Mouse (Mus musculus): ENCODE data around the gene Slc1a7. TPM values are rescaled to one million over a fixed set of nuclear protein-coding genes. Genes with fewer than 3 reads are reported as not detected.

Slc1a7 gene
- polyA plus RNA-seq, 1 experiment from 2014 or later, result not detected

DNA sequence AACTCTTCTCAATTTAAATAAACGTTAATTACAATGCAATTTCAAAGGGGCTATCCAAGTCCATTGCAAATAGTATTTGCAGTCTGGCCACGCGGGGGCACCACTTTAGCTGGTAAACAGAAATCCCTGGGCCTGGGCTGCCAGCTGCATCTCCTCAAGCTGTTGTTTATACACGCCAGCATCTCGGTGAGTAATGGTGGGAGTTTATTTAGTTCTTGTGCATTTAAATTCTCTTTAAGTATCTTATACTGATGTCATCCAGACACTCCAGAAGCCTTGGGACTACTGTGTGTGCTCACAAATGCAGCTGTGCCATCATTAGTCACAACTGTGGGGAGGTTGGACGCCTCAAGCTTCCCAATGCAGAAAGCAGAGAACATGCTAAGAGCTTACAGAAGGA lies 30.8 kb upstream of the Slc1a7 start:
- Histone ChIP-seq H3K27me3 (replicated peaks) (0 out of 2 replicates have a peak, but pooled peaks cover 5% of the 10 kb centered on the region), H3K4me2 (no peak overlapping the region), H3K4me1 (replicated peaks) (no peaks in the 10 kb centered on the region), H3K36me3 (no peaks in the 10 kb centered on the region), H3K9ac (no peak overlapping the region), H3K9me3 (replicated peaks) (no peaks in the 10 kb centered on the region), H3K27ac (ENCODE audit: poor library complexity, severe bottlenecking) (no peak overlapping the region), H3K4me3 (no peak overlapping the region)
- no peak for ATAC-seq (ENCODE audit: insufficient number of reproducible peaks, low FRiP score)
- 19% methylated on average over 6 of the region's 6 CpGs for WGBS

DNA sequence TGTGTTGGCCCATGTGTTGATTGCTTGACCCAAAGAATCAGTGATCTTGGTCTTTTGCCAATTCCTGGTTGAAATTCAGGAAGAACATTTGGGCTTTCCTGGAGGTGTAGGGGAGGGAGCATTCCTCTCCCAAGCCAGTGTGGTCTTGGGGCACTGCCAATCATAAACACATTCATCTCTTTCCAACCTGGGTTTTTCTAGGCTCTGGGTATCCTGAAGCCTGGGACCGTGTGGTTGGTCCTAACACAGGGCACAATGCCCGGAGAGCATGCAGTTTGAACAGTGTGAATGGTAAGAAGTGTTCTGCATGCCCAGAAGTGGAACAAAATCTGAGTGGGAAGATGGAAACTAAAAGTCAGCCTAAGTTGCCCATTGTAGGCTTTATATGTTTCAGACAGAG lies 30.0 kb upstream of the Slc1a7 start:
- Histone ChIP-seq H3K9me3 (replicated peaks) (no peaks in the 10 kb centered on the region), H3K27me3 (replicated peaks) (0 out of 2 replicates have a peak, but pooled peaks cover 5% of the 10 kb centered on the region), H3K4me2 (no peak overlapping the region), H3K27ac (ENCODE audit: poor library complexity, severe bottlenecking) (no peak overlapping the region), H3K4me3 (no peak overlapping the region), H3K4me1 (replicated peaks) (no peaks in the 10 kb centered on the region), H3K36me3 (no peaks in the 10 kb centered on the region), H3K9ac (no peak overlapping the region)
- WGBS, result 77% methylated on average over 2 of the region's 2 CpGs
- no peak for ATAC-seq (ENCODE audit: insufficient number of reproducible peaks, low FRiP score)

DNA sequence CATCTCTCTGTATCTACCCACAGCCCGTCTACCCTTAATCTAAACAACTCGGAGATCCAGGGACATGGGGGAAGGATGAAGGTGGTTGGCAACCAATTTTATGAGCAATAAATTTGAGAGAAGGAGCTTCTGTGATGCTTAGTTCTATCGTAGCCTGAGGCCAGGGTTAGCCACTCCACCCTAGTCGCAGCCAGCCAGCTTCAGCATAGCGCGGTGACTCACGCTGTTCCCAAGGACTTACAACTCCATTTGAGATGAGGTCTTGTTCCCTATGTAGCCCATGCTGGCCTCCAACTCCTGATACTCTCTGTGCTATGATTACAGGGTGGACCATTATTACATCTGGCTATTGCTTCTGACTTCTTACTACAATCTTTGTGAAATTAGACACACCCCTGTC lies 25.4 kb upstream of the Slc1a7 start:
- Histone ChIP-seq H3K9ac (no peak overlapping the region), H3K27me3 (replicated peaks) (0 out of 2 replicates have a peak, but pooled peaks cover 5% of the 10 kb centered on the region), H3K27ac (ENCODE audit: poor library complexity, severe bottlenecking) (no peak overlapping the region), H3K36me3 (no peaks in the 10 kb centered on the region), H3K4me2 (no peak overlapping the region), H3K4me3 (no peak overlapping the region), H3K4me1 (replicated peaks) (peaks cover 2% of the 10 kb centered on the region; the same call in 1 of the 2 replicates), H3K9me3 (replicated peaks) (no peaks in the 10 kb centered on the region)
- 84% methylated on average over 7 of the region's 7 CpGs for WGBS
- no peak for ATAC-seq (ENCODE audit: insufficient number of reproducible peaks, low FRiP score)

DNA sequence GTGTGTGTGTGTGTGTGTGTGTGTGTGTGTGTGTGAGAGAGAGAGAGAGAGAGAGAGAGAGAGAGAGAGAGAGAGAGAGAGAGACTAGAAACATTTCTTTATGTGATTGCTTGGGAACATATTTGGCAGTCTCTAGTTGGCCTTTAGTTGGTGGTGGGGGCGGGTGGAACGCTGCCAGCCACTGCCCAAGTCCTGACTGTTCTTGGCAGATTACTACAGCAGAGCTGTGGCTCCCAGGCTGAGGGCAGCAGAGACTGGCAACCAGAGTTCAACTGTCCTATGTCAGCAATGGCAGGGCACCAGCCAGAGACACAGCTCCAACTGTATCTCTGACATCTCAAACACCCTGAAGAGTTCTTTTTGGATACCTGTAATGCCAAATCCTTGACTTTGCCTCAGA lies 24.0 kb upstream of the Slc1a7 start:
- WGBS, result 73% methylated on average over 2 of the region's 2 CpGs

DNA sequence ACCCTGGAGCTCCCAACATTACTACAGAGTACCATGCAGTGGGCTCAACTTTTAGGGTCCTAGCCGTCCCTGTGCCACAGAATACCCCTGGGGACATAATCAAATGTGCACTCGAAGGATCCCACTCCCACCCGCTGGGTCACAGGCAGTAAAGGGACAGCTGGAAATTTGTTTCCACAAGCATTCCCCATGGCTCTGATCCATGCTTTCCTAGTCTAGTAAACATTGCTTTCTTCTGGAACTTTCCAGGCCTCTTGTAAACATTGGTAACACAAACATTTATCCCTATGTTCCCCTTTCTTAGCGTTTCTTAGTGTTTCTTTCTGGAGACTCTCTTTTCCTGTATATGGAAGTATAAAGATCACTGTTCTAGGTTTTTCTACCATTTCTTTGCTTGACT lies 18.2 kb upstream of the Slc1a7 start:
- no peak overlapping the region for H3K9ac ChIP-seq
- no peak overlapping the region for H3K4me3 ChIP-seq
- no peaks in the 10 kb centered on the region for H3K36me3 ChIP-seq
- H3K27ac ChIP-seq (ENCODE audit: poor library complexity, severe bottlenecking), result no peak overlapping the region
- H3K4me2 ChIP-seq, result no peak overlapping the region
- H3K9me3 ChIP-seq (replicated peaks), result no peaks in the 10 kb centered on the region
- H3K27me3 ChIP-seq (replicated peaks), result 0 out of 2 replicates have a peak, but pooled peaks cover 5% of the 10 kb centered on the region
- no peak for ATAC-seq (ENCODE audit: insufficient number of reproducible peaks, low FRiP score)
- WGBS, result 77% methylated on average over 4 of the region's 4 CpGs
- H3K4me1 ChIP-seq (replicated peaks), result peaks cover 2% of the 10 kb centered on the region; the same call in 1 of the 2 replicates

More for the DNA sequence above, 24.0 kb upstream of the Slc1a7 start:
- Histone ChIP-seq H3K4me2 (no peak overlapping the region), H3K9me3 (replicated peaks) (no peaks in the 10 kb centered on the region), H3K4me3 (no peak overlapping the region), H3K36me3 (no peaks in the 10 kb centered on the region), H3K27ac (ENCODE audit: poor library complexity, severe bottlenecking) (no peak overlapping the region), H3K9ac (no peak overlapping the region), H3K4me1 (replicated peaks) (peaks cover 2% of the 10 kb centered on the region; the same call in 1 of the 2 replicates), H3K27me3 (replicated peaks) (0 out of 2 replicates have a peak, but pooled peaks cover 5% of the 10 kb centered on the region)
- ATAC-seq (ENCODE audit: insufficient number of reproducible peaks, low FRiP score), result no peak

DNA sequence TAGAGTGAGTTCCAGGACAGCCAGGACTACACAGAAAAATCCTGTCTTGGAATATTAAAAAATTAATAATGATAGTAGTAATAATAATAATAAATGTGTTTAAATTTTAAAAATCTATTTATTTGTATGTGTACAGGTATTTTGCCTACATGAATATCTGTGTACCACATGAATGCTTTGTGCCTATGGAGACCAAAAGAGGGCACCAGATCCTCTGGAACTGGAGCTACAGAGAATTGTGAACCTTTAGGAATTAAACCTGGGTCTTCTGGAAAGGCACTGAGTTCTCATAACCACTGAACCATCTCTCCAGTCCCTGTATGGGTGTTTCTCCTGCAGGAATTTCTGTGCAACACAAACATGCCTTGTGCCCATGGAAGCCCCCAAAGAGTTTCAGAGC lies 15.3 kb upstream of the Slc1a7 start:
- ATAC-seq (ENCODE audit: insufficient number of reproducible peaks, low FRiP score), result no peak
- 0 out of 2 replicates have a peak, but pooled peaks cover 5% of the 10 kb centered on the region for H3K27me3 ChIP-seq (replicated peaks)

DNA sequence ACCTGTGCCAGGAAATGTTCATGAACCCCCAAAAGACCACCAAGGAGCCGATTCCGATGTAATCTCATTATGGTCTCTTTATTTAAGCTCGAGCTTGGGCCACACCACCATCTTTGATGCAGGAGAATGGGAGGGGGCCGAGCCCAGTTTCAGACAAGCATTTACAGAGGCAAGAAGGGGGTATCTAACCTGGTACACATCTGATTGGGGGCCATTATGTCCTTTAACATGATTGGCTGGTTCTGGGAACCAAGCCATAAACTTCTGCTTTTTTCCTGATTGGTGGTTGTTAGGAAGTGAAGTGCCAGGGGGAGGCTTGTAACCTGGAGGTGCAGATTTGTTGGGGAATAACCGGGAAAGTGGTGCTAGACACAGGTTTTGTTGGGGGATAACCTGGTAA lies 12.4 kb upstream of the Slc1a7 start:
- Histone ChIP-seq H3K9ac (no peak overlapping the region), H3K36me3 (no peaks in the 10 kb centered on the region), H3K9me3 (replicated peaks) (no peaks in the 10 kb centered on the region), H3K4me2 (no peak overlapping the region), H3K27me3 (replicated peaks) (0 out of 2 replicates have a peak, but pooled peaks cover 11% of the 10 kb centered on the region), H3K27ac (ENCODE audit: poor library complexity, severe bottlenecking) (no peak overlapping the region), H3K4me3 (no peak overlapping the region), H3K4me1 (replicated peaks) (no peaks in the 10 kb centered on the region)
- no peak for ATAC-seq (ENCODE audit: insufficient number of reproducible peaks, low FRiP score)
- WGBS, result 70% methylated on average over 5 of the region's 5 CpGs

More for the DNA sequence above, 15.3 kb upstream of the Slc1a7 start:
- Histone ChIP-seq H3K9me3 (replicated peaks) (no peaks in the 10 kb centered on the region), H3K4me1 (replicated peaks) (no peaks in the 10 kb centered on the region; the same call in 1 of the 2 replicates), H3K27ac (ENCODE audit: poor library complexity, severe bottlenecking) (no peak overlapping the region), H3K4me2 (no peak overlapping the region), H3K9ac (no peak overlapping the region), H3K4me3 (no peak overlapping the region), H3K36me3 (no peaks in the 10 kb centered on the region)

- H3K4me2 ChIP-seq, result no peak overlapping the region
- peaks cover 21% of the 10 kb centered on the region for H3K4me1 ChIP-seq (replicated peaks)
- no peak for ATAC-seq (ENCODE audit: insufficient number of reproducible peaks, low FRiP score)
- no peak overlapping the region for H3K4me3 ChIP-seq
- no peaks in the 10 kb centered on the region for H3K36me3 ChIP-seq
- no peaks in the 10 kb centered on the region for H3K9me3 ChIP-seq (replicated peaks)
- no peak overlapping the region for H3K27ac ChIP-seq (ENCODE audit: poor library complexity, severe bottlenecking)
- no peak overlapping the region for H3K9ac ChIP-seq
- 0 out of 2 replicates have a peak, but pooled peaks cover 11% of the 10 kb centered on the region for H3K27me3 ChIP-seq (replicated peaks)
- WGBS, result 79% methylated on average over 7 of the region's 7 CpGs
These were observed 9.6 kb upstream of the Slc1a7 start for GRCm38 (mm10) chr4:107958487-107958886.

GRCm38 (mm10) chr4:107962044-107962732 lies 5.9 kb upstream of the Slc1a7 start:
- Histone ChIP-seq H3K9me3 (replicated peaks) (no peaks in the 10 kb centered on the region), H3K4me2 (peak overlapping the region; percentile 8), H3K27ac (ENCODE audit: poor library complexity, severe bottlenecking) (peak overlapping the region; percentile 97), H3K4me1 (replicated peaks) (peaks cover 26% of the 10 kb centered on the region), H3K27me3 (replicated peaks) (0 out of 2 replicates have a peak, but pooled peaks cover 5% of the 10 kb centered on the region), H3K36me3 (no peaks in the 10 kb centered on the region), H3K9ac (no peak overlapping the region), H3K4me3 (no peak overlapping the region)
- ATAC-seq (ENCODE audit: insufficient number of reproducible peaks, low FRiP score), result peak; percentile 88
- WGBS, result 24% methylated on average over 11 of the region's 11 CpGs

GRCm38 (mm10) chr4:107962792-107963191 lies 5.3 kb upstream of the Slc1a7 start:
- H3K36me3 ChIP-seq, result no peaks in the 10 kb centered on the region
- no peak overlapping the region for H3K4me3 ChIP-seq
- 92% methylated on average over 2 of the region's 2 CpGs for WGBS
- no peak overlapping the region; the same call in 1 of the 2 replicates for H3K9ac ChIP-seq
- H3K27ac ChIP-seq (ENCODE audit: poor library complexity, severe bottlenecking), result peak overlapping the region; percentile 97
- peaks cover 28% of the 10 kb centered on the region for H3K4me1 ChIP-seq (replicated peaks)
- no peaks in the 10 kb centered on the region for H3K9me3 ChIP-seq (replicated peaks)
- H3K4me2 ChIP-seq, result peak overlapping the region; percentile 8; the same call in 1 of the 2 replicates
- 0 out of 2 replicates have a peak, but pooled peaks cover 5% of the 10 kb centered on the region for H3K27me3 ChIP-seq (replicated peaks)
- ATAC-seq (ENCODE audit: insufficient number of reproducible peaks, low FRiP score), result no peak

- no peak overlapping the region for H3K9ac ChIP-seq
- WGBS, result 39% methylated on average over 5 of the region's 5 CpGs
- no peak overlapping the region for H3K27ac ChIP-seq (ENCODE audit: poor library complexity, severe bottlenecking)
- H3K4me3 ChIP-seq, result no peak overlapping the region
- H3K27me3 ChIP-seq (replicated peaks), result peaks cover 11% of the 10 kb centered on the region; the same call in 1 of the 2 replicates
- no peak for ATAC-seq (ENCODE audit: insufficient number of reproducible peaks, low FRiP score)
- H3K4me2 ChIP-seq, result no peak overlapping the region
- no peaks in the 10 kb centered on the region for H3K9me3 ChIP-seq (replicated peaks)
- H3K4me1 ChIP-seq (replicated peaks), result peaks cover 28% of the 10 kb centered on the region
- no peaks in the 10 kb centered on the region for H3K36me3 ChIP-seq
These were observed 1.6 kb upstream of the Slc1a7 start for GRCm38 (mm10) chr4:107966416-107967109.

All from heart, embryonic 12.5 days (tissue).